Mouse (Mus musculus) intestine, embryonic 14.5 days (tissue): Measurements from ENCODE around the gene Popdc3. TPM values are rescaled to one million over a fixed set of nuclear protein-coding genes. Genes with fewer than 3 reads are reported as not detected.

Experiments used
- polyA plus RNA-seq: library from polyadenylated mRNA; unstranded; fragments of >200 nt; fragmentation: Nextera tagmentation; extraction: Ambion mirVana; gene quantifications from 2 replicates; pipeline ENCODE4 v1.2.1, GENCODE M21; 2014

The Popdc3 gene
- polyA plus RNA-seq, 1 experiment from 2014 or later: 0.51 TPM

Other genes with a start within 250 kb of the Popdc3 start
- 25.0 and 25.5 TPM in 2 replicates for gene Prep, start 110.9 kb upstream of the Popdc3 start, polyA plus RNA-seq
- gene Bves, start 157.7 kb downstream of the Popdc3 start, polyA plus RNA-seq: 5.9 and 7.1 TPM in 2 replicates